Mouse (Mus musculus): ENCODE data around the gene Sec24c.
"Not testable (repeated sequence)": the region's sequence is repeated elsewhere in the genome, so short reads cannot be mapped to it uniquely, and the experiment has no call there.

Gene Sec24c

DNA sequence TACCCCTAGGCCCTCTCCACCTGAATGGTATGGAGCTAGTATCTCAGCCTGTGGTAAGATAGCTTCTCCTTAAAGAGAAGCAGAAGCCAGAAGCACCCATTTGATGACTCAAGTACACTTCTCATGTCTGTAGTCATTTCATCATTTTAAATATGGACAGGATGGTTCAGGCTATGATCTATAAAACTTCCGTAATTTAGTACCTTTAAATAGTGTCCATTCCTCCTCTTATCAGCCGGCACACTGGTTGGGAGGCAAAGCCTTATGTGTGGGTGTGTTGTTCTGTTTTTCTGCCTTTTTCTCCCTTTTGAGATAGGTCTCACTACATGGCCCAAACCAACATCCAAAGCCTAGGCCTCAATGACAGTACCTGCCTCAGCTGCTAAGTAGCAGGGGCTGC is 24.4 kb downstream of the Sec24c start:
- no peak for DNase-seq (ENCODE audit: low spot score)

DNA sequence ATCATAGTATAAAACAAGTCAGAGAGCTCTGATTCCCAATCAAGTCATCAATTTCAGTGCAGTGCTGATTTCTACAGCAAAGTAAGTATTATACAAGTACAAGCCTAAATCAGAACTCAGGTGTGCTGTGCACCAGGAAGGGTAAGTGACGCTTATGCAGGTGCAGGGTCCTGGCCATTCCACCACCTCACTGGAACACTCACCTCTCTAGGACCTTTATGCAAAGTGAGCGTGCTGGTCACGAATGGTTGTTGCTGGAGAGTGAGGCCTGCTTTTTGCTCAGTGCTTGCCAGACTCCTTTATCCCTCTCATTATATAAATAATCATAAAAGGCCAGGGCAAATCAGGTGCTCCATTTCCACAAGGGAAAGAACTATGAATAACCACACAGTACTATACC is 26.3 kb downstream of the Sec24c start:
- no peak for DNase-seq (ENCODE audit: low spot score)

DNA sequence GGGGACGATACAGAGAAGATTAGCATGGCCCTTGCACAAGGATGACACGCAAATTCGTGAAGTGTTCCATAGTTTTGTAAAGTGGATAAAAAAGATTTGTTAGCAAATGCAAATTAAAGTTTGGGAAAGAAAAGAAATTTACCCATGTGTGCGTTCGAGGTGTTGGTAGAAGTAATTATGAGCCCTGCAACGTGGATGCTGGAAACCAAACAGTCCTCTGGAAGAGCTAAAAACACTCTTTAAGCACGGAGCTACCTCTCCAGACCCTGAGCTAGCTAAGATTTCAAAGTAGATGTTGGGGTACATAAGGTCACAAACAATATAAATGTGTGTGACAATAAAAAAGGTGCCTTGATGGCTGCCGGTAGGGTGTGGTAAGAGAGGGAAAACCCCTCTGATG is 27.4 kb downstream of the Sec24c start:
- no peak for DNase-seq (ENCODE audit: low spot score)

DNA sequence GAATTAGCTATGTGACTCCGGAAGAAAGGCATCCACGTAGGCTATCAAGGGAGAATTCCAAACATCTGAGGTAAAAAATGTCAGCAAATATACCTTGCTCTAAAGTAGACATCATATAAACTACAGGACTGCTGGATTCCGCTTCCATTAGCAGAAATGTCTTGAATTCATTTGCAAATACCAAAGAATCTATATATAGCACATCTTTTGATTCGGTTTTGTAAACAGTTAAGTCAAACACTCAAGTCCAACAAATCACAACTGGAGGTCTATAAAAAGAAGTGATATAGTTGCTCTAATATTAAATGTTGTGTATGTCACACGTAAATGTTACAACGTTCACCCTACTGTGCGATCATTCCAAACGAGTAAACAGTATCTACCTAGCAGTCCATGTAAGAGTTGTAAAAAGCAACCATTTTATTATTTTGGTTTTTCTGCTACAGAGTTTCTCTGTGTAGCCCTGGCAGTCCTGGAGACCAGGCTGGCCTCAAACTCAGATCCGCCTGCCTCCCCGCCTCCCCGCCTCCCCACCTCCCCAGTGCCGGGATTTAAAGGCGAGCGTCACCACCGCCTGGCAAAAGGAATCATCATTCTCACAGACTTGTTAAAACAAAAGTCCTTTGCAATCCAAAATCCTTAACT is 28.1 kb downstream of the Sec24c start:
- DNase-seq (ENCODE audit: low spot score) = peak; percentile 13

DNA sequence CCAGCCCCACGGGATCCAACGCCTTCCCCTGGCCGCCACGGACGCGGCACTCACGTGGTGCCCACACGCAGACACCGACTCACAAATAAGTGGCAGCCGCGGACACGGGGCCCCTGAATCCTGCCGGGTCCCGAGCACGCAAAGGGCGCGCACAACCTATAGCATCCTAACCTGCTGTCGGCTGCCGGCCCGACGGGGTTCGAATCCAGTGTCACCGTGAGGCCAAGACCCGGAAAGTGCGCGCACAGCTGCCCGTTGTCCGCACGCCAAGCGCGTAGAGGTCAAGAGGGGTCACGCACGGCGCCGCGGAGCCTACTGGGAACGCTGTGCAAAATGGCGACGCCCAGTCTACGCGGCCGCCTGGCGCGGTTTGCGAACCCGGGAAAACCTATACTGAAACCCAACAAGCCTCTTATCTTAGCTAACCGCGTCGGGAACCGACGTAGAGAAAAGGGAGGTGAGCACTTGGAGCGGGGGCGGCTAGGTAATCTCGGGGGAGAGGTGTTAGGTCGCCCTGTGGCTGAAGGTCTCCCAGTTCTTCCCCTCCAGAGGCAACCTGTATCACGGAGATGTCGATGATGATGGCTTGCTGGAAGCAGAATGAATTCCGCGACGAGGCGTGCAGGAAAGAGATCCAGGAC is 28.8 kb downstream of the Sec24c start, which contains the start of gene Chchd1:
Chchd1 (plus strand) TSS at position 266 of the 641 bp plus-strand sequence.
- peak; percentile 94 for DNase-seq (ENCODE audit: low spot score)

DNA sequence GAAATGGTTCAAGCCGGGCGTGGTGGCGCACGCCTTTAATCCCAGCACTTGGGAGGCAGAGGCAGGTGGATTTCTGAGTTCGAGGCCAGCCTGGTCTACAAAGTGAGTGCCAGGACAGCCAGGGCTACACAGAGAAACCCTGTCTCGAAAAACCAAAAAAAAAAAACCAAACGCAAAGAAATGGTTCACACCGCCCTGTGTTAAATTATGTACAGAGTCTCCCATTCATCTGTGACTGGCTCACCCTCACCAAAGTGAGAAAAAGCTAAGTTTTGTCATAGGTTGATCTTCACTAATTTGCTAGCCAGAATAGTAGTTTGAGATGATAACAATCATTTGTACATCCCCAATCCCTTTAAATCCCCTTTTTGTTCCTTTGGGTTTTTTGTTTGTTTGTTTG is 29.4 kb downstream of the Sec24c start:
- not testable (repeated sequence) for DNase-seq (ENCODE audit: low spot score)

DNA sequence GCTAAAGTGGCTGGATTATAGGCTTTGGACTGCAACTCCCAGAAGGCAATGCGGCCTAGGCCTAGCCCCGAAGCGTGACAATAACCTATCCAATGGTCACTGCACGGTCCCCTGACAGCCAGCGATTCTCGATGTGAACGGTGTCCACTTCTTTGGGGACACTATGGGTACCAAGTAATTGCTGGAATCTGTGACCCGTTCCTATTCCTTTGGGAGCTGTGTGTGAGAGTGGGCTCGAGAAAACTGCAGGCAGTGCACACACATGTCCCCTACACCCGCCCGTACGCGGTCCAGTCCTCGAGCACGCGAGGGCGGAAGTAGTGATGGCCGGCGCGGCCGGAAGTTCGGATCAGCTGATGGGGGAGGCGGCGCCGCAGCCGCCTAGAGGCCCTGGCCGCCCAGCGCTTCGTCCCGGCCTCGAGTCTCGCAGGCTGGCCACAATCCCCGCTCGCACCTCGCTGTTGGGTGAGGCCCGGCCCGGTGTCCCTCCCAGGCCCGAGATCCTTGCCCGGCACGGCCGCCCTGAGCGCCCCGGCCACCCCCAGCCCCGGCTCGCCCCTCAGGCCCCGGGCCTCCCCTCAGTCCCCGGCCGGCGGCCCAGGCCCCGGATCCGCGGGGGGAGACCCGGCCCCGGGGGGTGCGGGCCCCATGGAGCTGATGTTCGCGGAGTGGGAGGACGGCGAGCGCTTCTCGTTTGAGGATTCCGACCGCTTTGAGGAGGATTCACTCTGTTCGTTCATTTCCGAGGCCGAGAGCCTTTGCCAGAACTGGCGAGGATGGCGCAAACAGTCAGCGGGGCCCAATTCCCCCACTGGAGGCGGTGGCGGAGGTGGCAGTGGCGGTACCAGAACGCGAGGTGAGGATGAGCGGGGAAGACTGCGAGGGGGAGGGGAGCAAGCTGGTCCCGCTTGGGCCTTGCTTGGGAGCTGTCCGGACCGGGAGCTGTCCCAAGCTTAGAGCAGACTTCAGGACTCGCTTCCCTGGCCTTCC is 33.4 kb downstream of the Sec24c start, which contains the start of gene Zswim8:
Zswim8 (plus strand) TSS at position 352 of the 990 bp plus-strand sequence.
- DNase-seq (ENCODE audit: low spot score) = peak; percentile 95

DNA sequence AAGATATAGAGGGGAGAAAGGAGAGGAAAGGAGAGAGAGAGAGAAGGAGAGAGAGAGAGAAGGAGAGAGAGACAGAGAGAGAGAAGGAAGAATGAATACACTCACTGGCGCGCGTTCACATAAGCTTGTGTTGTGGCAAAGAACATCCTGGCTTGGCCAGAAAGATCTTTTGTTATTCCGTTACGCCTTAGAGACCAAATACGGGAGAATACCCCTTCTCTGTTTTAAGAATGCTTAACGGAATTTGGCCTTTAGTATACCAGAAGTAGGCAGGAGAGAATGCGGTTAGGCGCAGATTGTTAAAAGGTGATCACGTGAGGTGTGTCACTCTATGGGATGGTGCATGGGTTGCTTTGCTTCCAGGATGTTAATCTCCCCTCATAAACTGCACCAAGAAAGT is 34.1 kb downstream of the Sec24c start:
- no peak for DNase-seq (ENCODE audit: low spot score)

DNA sequence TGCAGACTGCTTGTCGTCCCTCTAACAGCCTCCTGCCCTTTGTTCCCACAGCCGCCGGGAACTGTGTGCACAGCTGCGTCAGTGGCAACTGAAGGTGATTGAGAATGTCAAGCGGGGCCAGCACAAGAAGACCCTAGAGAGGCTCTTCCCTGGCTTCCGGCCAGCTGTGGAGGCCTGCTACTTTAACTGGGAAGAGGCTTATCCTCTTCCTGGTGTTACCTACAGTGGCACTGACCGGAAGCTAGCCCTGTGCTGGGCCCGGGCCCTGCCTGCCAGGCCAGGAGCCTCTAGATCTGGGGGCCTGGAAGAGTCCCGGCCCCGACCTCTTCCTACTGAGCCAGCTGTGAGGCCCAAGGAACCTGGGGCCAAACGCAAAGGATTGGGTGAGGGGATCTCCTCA is 39.7 kb downstream of the Sec24c start:
- no peak for DNase-seq (ENCODE audit: low spot score)

DNA sequence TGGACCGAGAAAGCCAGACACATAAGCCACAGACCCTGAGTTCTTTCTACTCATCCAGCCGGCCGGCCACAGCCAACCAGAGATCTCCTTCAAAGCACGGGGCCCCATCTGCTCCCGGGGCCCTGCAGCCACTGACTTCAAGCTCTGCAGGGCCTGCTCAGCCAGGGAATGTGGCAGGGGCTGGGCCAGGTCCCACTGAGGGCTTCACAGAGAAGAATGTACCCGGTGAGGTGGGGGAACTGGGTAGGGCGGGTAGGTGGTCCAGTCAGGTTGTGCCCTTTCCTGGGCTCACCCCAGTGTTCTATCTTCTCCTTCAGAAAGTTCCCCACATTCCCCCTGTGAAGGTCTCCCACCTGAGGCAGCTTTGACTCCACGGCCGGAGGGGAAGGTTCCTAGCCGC is 44.3 kb downstream of the Sec24c start:
- no peak for DNase-seq (ENCODE audit: low spot score)

DNA sequence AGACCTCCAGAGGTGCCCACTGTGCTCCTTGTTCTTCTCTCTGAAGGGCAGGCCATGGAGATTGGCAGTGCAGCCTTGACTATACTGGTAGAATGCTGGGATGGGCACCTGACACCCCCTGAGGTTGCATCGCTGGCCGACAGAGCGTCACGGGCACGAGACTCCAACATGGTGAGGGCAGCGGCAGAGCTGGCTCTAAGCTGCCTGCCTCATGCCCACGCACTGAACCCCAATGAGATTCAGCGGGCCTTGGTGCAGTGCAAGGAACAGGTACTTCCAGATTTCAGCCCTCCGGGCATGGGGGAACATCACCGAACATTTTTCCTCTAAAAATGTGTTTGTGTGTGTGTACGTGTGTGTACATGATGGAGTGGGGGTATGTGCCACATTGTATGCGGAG is 45.7 kb downstream of the Sec24c start:
- DNase-seq (ENCODE audit: low spot score) = no peak

DNA sequence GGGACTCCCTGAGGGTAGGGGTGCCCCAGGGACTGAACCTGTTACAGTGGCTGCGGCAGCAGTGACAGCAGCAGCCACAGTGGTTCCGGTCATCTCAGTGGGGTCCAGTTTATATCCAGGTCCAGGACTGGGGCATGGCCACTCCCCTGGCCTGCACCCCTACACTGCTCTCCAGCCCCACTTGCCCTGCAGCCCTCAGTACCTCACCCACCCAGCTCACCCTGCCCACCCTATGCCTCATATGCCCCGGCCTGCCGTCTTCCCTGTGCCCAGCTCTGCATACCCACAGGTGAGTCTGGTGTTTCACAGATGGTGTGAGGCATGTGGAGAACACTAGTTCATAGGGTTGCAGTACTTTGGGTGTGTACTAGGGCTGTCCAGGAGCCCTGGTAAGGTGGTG is 47.3 kb downstream of the Sec24c start:
- DNase-seq (ENCODE audit: low spot score) = no peak

DNA sequence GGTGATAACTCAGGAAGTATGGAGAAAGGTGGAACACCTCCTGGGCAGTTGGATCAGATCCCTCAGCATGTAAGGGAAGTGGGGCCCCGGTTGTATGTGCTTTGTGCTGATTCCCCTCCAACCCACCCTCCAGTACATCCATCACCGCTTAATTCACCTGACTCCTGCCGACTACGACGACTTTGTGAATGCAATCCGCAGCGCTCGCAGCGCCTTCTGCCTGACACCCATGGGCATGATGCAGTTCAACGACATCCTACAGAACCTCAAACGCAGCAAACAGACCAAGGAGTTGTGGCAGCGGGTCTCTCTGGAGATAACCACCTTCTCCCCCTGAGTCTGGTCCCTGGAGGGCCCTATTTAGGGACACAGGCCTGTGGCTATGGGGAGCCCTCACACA is 48.9 kb downstream of the Sec24c start:
- no peak for DNase-seq (ENCODE audit: low spot score)

DNA sequence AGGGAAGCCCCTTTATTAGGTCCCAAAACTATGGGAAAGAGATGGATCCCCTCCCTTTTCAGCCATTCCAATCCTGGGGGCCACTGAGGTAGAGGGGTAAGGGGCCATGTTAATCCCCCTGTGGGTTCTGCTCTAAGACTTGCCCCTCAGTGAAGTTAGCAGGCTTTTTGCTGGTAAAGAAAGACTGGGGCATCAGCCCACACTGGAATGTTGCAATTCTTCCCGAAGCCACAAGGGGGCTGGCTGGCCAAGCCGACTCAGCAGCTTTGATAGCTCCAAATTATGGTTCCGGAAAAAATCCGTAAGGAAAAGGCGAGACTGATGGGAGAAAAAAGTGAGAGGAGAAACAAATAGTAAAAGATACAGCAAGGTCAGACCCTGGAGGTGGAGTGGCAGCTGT is 49.9 kb downstream of the Sec24c start:
- DNase-seq (ENCODE audit: low spot score) = peak; percentile 72

DNA sequence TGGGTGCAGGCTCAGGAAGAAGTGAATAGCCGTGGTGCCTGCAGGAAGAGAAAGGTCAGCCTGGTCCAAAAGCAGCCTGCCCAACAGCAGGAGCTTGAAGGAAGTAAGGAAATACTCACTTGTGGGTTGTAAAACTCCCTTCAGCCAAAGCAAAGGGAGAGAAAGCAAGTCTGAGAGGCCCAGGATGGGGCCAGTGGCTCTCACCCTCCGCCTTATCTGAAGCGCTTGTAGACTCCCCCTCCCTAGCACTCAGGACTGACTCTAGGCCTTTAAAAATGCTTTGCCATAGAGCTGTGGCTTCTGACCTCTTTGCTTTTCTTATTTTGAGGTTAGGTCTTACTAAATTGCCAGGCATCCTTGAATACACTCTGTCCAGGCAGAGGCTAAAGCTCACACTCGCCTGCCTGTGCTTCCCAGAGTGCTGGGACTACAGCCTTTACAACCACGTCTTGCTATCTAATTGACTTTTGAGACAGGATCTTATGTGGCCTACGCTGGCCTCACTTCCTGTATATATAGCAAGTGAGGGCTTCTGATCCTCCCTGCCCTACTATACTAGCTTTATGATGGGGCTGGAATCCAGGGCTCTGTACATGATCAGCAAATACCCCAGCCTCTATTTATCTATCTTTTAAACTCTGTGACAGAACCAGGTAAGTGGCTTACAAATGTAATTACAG is 51.7 kb downstream of the Sec24c start:
- no peak for DNase-seq (ENCODE audit: low spot score)

DNA sequence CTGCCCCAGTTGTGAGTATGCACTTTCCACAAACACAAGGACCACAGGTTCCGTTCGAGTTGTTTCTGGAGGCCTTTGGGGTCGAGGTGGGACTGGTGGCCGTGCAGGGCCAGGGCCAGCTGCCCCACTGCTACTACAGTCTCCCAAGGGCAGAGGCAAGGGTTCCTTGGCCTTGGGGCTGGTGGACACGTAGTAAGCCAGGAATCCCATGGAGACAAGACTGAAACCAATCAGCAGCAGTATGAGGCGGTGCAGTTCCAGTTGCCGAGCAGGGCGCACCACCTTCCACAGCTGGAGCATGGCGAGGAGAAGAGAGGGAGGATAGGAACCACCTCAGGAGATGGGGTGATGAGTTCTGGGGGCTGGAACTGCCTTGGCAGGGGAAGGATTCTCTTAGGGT is 55.8 kb downstream of the Sec24c start:
- no peak for DNase-seq (ENCODE audit: low spot score)

DNA sequence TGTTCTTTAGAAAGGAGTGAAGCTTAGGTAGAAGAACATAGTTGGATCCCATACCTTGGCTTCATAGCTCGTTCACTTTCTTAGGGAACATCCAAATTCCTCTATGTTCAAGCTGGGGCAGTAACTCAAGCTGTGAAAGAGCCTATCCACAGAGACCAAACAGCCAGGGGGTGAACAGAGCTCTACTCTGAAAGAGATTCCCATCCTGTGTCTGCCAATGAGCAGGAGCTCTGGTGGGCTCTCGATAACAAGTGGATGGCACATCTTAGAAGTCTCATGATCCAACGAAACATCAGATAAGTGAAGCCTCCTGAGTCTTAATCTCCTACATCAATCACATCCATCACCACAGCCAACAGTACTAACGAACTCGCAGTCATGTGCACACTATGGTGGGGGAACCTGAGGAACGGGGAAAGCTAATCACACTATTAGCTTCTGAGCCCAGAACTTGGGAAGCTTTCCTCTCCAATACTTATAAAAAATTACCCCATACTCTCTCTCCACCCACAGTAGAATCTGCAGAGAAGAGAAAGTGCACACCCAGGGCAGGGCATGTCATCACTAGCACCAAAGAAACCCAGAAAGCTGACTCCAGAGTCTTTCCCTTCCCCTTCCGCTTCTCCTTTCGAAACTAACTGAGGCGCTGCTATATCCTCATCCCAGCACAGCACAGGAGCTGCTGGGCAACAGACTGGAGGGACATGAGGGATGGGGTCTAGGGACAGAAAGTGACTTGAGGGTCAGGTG is 56.9 kb downstream of the Sec24c start:
- no peak for DNase-seq (ENCODE audit: low spot score)

DNA sequence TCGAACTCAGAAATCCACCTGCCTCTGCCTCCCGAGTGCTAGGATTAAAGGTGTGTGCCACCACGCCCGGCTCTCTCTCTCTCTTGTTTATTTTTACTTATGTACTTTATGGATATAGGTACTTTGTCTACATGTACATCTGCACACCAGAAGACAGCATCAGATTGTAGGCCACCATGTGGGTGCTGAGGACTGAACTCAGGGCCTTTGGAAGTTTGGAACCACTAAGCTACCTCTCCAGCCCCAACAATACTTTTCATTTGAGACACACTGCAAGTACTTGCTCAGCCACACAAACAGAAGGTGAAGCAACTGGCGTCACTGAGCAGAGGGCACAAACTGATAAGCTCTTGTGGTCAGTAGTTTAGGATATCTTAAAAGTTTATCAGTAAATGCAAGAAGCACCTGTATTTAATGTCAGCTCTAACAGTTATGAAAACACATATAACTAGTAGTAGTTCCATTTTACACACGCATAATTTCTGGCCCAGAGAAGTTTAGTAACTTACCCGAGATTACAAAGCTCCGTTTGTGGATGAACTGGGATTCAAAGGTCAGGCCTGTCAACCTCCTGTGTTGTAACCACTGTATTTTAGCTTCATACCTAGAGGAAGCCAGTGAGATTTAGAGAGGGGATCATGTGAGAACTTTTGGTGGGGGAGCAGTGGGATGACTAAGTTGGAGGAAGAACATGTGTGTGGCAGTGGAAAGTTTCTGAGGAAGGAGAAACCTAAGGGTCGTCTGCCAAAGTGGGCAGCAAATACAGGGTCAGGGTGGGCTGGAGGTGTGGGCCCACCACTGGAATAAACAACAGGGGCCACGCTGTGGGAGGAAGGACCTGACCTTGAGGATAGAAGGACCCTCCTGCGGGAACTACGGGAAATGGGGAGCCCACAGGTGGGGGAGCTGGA is 59.2 kb downstream of the Sec24c start:
- DNase-seq (ENCODE audit: low spot score) = peak; percentile 18

DNA sequence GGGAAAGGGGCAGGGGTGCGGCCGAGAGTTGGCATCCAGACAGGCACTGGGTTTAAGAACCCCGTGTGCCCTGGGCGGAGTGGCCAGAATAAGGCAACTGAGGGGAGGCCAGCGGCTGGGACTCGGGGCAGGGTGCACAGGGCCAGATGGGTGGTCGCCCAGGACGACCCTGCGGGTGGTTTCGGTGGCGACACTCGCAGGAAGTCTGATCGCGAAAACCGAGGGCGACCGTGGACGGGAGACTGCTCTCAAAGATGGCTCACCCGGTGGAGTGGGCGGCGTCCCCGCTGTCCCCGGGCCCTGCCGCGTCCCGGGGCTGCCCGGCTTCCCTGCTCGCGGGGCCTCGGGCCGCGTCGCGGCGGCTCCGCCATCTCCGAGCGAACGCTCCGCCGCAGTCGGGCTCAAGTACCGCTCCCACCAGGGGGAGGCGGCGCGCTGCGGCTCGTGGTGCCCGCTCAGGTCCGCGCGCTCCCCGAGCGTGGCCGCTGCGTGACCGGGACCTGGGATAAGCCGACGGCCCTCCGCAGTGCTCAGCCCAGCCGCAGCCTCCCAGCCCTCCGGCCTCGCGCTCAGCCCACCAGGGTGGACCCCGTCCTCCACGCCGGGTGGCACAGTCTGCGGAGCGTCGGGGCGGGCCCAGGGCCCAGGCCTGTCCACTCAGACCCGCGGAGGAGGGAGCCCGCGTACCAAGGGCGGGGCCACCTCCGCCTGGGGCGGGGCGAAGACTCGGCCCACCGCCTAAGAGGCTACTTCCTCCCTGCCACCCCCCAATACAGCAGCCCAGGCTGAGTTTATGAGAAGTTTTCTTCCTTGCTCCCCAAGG is 60.1 kb downstream of the Sec24c start, which contains the start of gene Ndst2:
Ndst2 (minus strand) TSS at position 611 of the 823 bp plus-strand sequence.
- DNase-seq (ENCODE audit: low spot score) = peak; percentile 92
